Mouse (Mus musculus): ENCODE measurements around the gene Shld2.

The Shld2 gene

GRCm38 (mm10) chr14:34220426-34220825, 89.9 kb downstream of the Shld2 start:
- no peak for TF ChIP-seq POU5F1 (IDR thresholded peaks at IDR 0.05; ENCODE audit: borderline replicate concordance, low read length)
- TF ChIP-seq CTCF (conservative IDR thresholded peaks at IDR 0.05; ENCODE audit: low read length) = no peak
- no peak for TF ChIP-seq NANOG (IDR thresholded peaks at IDR 0.05; ENCODE audit: borderline replicate concordance, low read length)
- Histone ChIP-seq H3K9me3 (ENCODE audit: low read length) (no peaks in the 10 kb centered on the region), H3K4me3 (replicated peaks; ENCODE audit: low read length) (peak overlapping the region; percentile 80), H3K27me3 (ENCODE audit: insufficient read depth, low read length) (peaks cover 47% of the 10 kb centered on the region), H3K4me1 (replicated peaks; ENCODE audit: low read depth, low read length) (peaks cover 12% of the 10 kb centered on the region; the same call in 1 of the 2 replicates), H3K36me3 (ENCODE audit: insufficient read depth, low read length) (no peaks in the 10 kb centered on the region)

DNA sequence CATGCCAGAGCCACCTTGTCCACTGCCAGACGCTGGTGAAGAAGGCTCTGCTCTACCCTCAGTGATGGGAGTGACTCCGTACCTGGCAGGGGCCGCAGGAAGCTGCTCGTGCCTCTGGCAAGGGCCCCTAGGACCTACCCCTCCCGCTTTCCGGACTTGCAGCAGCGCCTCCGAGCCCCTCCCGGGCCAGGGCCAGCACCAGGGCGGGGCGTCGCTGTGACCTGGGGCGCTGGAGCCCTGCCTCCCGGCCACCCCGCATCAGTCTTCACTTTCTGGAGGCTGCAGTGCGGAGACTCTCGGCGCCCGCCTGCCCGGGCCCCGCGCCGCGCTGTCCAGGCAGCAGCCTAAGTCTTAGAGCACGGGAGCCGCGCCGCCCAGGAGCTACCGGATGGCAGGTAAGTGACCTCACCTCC, 90.5 kb downstream of the Shld2 start:
- Histone ChIP-seq H3K4me1 (replicated peaks; ENCODE audit: low read depth, low read length) (peaks cover 12% of the 10 kb centered on the region; the same call in 1 of the 2 replicates), H3K4me3 (replicated peaks; ENCODE audit: low read length) (peak overlapping the region; percentile 80), H3K27me3 (ENCODE audit: insufficient read depth, low read length) (peaks cover 47% of the 10 kb centered on the region), H3K36me3 (ENCODE audit: insufficient read depth, low read length) (no peaks in the 10 kb centered on the region), H3K9me3 (ENCODE audit: low read length) (no peaks in the 10 kb centered on the region)
- TF ChIP-seq CTCF (conservative IDR thresholded peaks at IDR 0.05; ENCODE audit: low read length) = no peak
- TF ChIP-seq POU5F1 (IDR thresholded peaks at IDR 0.05; ENCODE audit: borderline replicate concordance, low read length) = no peak
- no peak for TF ChIP-seq NANOG (IDR thresholded peaks at IDR 0.05; ENCODE audit: borderline replicate concordance, low read length)

GRCm38 (mm10) chr14:34219295-34219694, 91.0 kb downstream of the Shld2 start, which contains the start of gene Syt15:
TSS of gene Syt15 (plus strand) at chr14:34219595.
- no peak for TF ChIP-seq CTCF (conservative IDR thresholded peaks at IDR 0.05; ENCODE audit: low read length)
- TF ChIP-seq NANOG (IDR thresholded peaks at IDR 0.05; ENCODE audit: borderline replicate concordance, low read length) = no peak
- no peak for TF ChIP-seq POU5F1 (IDR thresholded peaks at IDR 0.05; ENCODE audit: borderline replicate concordance, low read length)

DNA sequence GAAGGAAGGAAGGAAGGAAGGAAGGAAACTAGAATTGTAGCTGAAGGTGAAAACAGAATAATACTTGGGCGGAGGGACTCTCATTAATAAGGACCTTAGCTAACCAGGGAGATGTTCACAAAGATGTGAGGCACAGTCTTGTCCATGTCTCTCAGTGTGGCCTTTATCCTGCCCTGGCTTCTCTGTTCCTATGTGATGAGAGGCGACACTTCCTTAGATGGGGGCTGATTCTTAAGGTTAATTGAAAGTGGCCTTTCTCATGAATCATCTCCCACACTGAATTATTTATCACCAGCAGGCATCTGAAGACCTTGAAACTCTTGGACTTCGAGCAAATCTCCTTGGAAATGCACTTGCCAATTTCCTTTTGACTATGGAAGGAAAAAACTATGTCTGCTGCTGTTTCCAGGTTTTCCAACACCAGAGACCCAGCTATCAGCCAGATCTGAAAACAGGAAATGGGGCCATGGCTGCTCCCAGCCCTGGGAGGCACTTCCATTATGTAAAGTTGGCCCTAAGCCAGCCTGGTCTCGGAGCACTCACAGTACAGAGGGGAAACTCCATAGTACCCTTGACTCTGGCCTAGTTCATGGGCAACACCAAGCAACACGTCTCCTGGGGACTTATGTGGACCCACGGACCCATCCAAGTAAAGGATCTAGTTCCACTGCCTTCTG, 94.7 kb downstream of the Shld2 start:
- no peaks in the 10 kb centered on the region for H3K9me3 ChIP-seq (ENCODE audit: low read length)
- H3K36me3 ChIP-seq (ENCODE audit: insufficient read depth, low read length) = no peaks in the 10 kb centered on the region
- peaks cover 31% of the 10 kb centered on the region for H3K27me3 ChIP-seq (ENCODE audit: insufficient read depth, low read length)
- TF ChIP-seq NANOG (IDR thresholded peaks at IDR 0.05; ENCODE audit: borderline replicate concordance, low read length) (no peak), POU5F1 (IDR thresholded peaks at IDR 0.05; ENCODE audit: borderline replicate concordance, low read length) (no peak), CTCF (conservative IDR thresholded peaks at IDR 0.05; ENCODE audit: low read length) (no peak)
- H3K4me3 ChIP-seq (replicated peaks; ENCODE audit: low read length) = no peak overlapping the region
- peaks cover 12% of the 10 kb centered on the region; the same call in 1 of the 2 replicates for H3K4me1 ChIP-seq (replicated peaks; ENCODE audit: low read depth, low read length)

More at GRCm38 (mm10) chr14:34219295-34219694, 91.0 kb downstream of the Shld2 start, which contains the start of gene Syt15:
- H3K4me1 ChIP-seq (replicated peaks; ENCODE audit: low read depth, low read length) = peaks cover 12% of the 10 kb centered on the region; the same call in 1 of the 2 replicates
- H3K27me3 ChIP-seq (ENCODE audit: insufficient read depth, low read length) = peaks cover 47% of the 10 kb centered on the region
- H3K36me3 ChIP-seq (ENCODE audit: insufficient read depth, low read length) = no peaks in the 10 kb centered on the region
- H3K4me3 ChIP-seq (replicated peaks; ENCODE audit: low read length) = peak within 1 kb of the TSS; percentile 80
- no peaks in the 10 kb centered on the region for H3K9me3 ChIP-seq (ENCODE audit: low read length)

DNA sequence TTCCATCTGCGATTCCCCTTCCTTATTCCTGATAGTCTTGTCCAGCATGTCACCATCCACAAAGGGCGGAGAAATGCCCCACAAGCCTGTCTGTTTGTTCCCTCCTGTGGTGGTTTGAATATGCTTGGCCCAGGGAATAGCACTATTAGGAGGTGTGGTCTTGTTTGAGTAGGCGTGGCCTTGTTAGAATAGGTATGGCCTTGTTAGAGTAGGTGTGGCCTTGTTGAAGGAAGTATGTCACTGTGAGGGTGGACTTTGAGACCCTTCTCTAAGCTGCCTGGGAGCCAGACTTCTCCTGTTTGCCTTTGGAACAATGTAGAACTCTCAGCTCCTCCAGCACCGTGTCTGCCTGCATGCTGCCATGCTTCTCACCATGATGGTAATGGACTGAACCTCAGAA, 100.4 kb downstream of the Shld2 start:
- no peak for TF ChIP-seq NANOG (IDR thresholded peaks at IDR 0.05; ENCODE audit: borderline replicate concordance, low read length)
- TF ChIP-seq POU5F1 (IDR thresholded peaks at IDR 0.05; ENCODE audit: borderline replicate concordance, low read length) = no peak
- no peak for TF ChIP-seq CTCF (conservative IDR thresholded peaks at IDR 0.05; ENCODE audit: low read length)
- Histone ChIP-seq H3K4me3 (replicated peaks; ENCODE audit: low read length) (no peak overlapping the region), H3K27me3 (ENCODE audit: insufficient read depth, low read length) (peaks cover 5% of the 10 kb centered on the region; the same call in 1 of the 2 replicates), H3K36me3 (ENCODE audit: insufficient read depth, low read length) (no peaks in the 10 kb centered on the region), H3K9me3 (ENCODE audit: low read length) (peaks cover 6% of the 10 kb centered on the region), H3K4me1 (replicated peaks; ENCODE audit: low read depth, low read length) (no peaks in the 10 kb centered on the region)

DNA sequence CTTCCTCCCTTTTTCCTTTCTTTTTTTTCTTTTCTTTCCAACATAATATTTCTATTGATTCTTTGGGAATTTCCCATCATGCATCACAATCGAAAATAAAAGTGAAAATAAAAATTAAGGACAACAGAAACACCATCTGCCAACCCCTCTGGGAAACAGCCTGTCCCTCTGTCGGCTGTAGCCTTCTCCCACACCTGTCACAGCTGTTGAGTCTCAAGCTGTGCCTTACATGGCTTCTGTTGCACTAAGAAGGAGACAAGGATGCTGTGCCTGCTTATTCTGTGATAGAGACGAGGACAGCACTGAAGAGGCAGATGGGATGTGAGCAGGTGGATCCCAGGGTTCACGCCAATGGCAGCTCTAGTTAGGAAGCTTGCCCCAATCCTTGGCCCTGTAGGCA, 101.2 kb downstream of the Shld2 start:
- peaks cover 11% of the 10 kb centered on the region for H3K27me3 ChIP-seq (ENCODE audit: insufficient read depth, low read length)
- peaks cover 6% of the 10 kb centered on the region for H3K9me3 ChIP-seq (ENCODE audit: low read length)
- H3K4me3 ChIP-seq (replicated peaks; ENCODE audit: low read length) = no peak overlapping the region
- no peaks in the 10 kb centered on the region for H3K4me1 ChIP-seq (replicated peaks; ENCODE audit: low read depth, low read length)
- TF ChIP-seq CTCF (conservative IDR thresholded peaks at IDR 0.05; ENCODE audit: low read length) (no peak), POU5F1 (IDR thresholded peaks at IDR 0.05; ENCODE audit: borderline replicate concordance, low read length) (no peak), NANOG (IDR thresholded peaks at IDR 0.05; ENCODE audit: borderline replicate concordance, low read length) (no peak)
- no peaks in the 10 kb centered on the region for H3K36me3 ChIP-seq (ENCODE audit: insufficient read depth, low read length)

DNA sequence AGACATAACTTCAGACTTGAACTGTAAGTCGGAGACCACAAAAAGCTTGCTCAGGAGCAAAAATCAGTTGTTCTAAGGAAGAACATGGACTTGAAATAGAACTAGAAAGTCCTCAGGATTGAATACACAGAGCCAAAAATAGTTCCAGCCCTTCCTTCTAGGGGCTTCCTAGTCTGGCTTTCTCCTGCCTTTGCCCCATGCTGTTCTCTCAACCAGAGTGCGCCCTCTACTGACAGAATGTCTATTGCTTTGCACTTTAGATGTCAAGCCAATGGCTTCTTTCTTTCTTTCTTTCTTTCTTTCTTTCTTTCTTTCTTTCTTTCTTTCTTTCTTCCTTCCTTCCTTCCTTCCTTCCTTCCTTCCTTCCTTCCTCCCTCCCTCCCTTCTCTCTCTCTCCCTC, 101.6 kb downstream of the Shld2 start:
- Histone ChIP-seq H3K4me1 (replicated peaks; ENCODE audit: low read depth, low read length) (no peaks in the 10 kb centered on the region), H3K9me3 (ENCODE audit: low read length) (peaks cover 6% of the 10 kb centered on the region), H3K36me3 (ENCODE audit: insufficient read depth, low read length) (no peaks in the 10 kb centered on the region), H3K27me3 (ENCODE audit: insufficient read depth, low read length) (peaks cover 15% of the 10 kb centered on the region), H3K4me3 (replicated peaks; ENCODE audit: low read length) (no peak overlapping the region)
- TF ChIP-seq NANOG (IDR thresholded peaks at IDR 0.05; ENCODE audit: borderline replicate concordance, low read length) (no peak), CTCF (conservative IDR thresholded peaks at IDR 0.05; ENCODE audit: low read length) (peak; percentile 47), POU5F1 (IDR thresholded peaks at IDR 0.05; ENCODE audit: borderline replicate concordance, low read length) (no peak)

DNA sequence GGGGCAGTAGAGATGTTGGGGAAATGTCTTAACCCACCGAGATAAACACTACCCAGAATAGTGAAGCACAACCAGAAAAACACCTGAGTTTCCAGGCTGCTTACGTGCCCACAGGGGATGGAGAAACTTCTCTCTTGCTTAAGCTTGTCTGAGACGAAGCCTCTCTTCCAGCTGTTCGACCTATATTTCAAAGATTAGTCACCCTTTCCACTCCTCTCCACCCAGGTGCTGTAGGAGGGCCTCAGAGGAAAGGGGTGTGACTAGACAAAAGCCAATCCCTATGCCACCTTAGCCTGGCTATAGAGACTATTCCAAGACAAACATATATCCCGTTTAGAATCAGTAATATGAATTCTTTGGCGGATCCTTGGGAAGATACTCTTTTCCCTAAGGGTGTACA, 102.3 kb downstream of the Shld2 start:
- Histone ChIP-seq H3K4me1 (replicated peaks; ENCODE audit: low read depth, low read length) (no peaks in the 10 kb centered on the region), H3K36me3 (ENCODE audit: insufficient read depth, low read length) (no peaks in the 10 kb centered on the region), H3K4me3 (replicated peaks; ENCODE audit: low read length) (no peak overlapping the region), H3K9me3 (ENCODE audit: low read length) (peaks cover 6% of the 10 kb centered on the region), H3K27me3 (ENCODE audit: insufficient read depth, low read length) (peaks cover 21% of the 10 kb centered on the region)
- TF ChIP-seq POU5F1 (IDR thresholded peaks at IDR 0.05; ENCODE audit: borderline replicate concordance, low read length) (no peak), CTCF (conservative IDR thresholded peaks at IDR 0.05; ENCODE audit: low read length) (no peak), NANOG (IDR thresholded peaks at IDR 0.05; ENCODE audit: borderline replicate concordance, low read length) (no peak)
